Mouse (Mus musculus) E14TG2a.4 (cell line): Measurements from ENCODE around the gene Adamtsl5.

Source experiments
- CTCF ChIP-seq: conservative IDR thresholded peaks from 2 replicates; pipeline ENCODE4 v1.5.1; 2014; ENCODE audit warnings: low read length
- POU5F1 ChIP-seq: IDR thresholded peaks from 2 replicates; pipeline ENCODE4 v1.6.1; 2014; ENCODE audit warnings: low read length, borderline replicate concordance

DNA sequence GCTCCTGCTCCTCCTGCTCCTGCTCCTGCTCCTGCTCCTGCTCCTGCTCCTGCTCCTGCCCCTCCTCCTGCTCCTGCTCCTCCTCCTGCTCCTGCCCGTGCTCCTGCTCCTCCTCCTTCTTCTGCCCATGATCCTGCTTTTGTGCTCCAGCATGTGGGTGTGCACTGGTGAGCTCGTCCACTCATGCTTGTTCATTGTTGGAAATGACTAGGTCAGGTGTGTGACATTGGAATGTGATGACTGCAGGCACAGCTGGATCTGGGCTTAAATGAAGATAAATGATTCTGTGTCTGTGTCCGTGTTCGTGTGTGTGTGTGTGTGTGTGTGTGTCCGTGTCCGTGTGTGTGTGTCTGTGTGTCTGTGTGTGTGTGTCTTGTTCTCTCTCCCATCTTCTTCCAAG is 20.2 kb upstream of the Adamtsl5 start:
- TF ChIP-seq CTCF (no peak), POU5F1 (no peak)
